Mouse (Mus musculus): ENCODE measurements around the gene Fbp1.
"Not testable (repeated sequence)": the region's sequence is repeated elsewhere in the genome, so short reads cannot be mapped to it uniquely, and the experiment has no call there.

The Fbp1 gene

GRCm38 (mm10) chr13:62887712-62888441 is at the start of gene Fbp1:
TSS of gene Fbp1 (minus strand) at chr13:62888282.
- no peak for DNase-seq (ENCODE audit: low spot score)

DNA sequence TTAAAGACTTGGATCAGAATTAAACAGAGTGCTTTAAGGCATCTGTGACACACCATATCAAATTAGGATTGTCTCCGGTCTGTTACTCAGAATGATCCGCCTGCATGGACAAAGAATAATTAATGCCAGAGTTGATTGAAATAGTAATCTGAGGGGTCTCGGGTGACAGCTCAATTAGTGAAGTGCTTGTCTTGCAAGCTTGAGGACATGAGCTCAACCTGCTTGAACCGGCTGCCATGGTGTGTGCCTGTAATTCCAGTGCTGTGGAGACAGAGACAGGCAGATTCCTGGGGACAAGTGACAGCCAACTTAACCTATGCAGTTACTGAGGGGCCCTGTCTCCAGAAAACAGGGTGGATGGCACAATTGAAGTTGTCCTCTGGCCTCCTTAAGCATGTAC is 44.4 kb upstream of the Fbp1 start:
- DNase-seq (ENCODE audit: low spot score): no peak

GRCm38 (mm10) chr13:62929766-62930389 is 41.8 kb upstream of the Fbp1 start:
- no peak for DNase-seq (ENCODE audit: low spot score)

DNA sequence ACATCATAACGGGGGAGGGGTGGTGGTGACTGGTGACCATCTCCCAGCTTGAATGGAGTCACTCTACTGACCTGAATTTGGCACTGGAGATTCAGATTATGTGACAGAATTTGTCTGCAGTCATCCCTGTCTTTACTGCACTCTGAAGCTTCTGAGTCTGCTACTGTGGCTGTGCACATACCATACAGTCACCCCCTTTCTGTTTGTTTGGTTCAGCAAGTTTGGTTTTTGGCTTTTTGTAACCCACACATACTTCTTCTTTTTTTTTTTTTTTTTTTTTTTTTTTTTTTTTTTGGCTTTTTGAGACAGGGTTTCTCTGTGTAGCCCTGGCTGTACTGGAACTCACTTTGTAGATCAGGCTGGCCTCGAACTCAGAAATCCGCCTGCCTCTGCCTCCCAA is 41.1 kb upstream of the Fbp1 start:
- not testable (repeated sequence) for DNase-seq (ENCODE audit: low spot score)

DNA sequence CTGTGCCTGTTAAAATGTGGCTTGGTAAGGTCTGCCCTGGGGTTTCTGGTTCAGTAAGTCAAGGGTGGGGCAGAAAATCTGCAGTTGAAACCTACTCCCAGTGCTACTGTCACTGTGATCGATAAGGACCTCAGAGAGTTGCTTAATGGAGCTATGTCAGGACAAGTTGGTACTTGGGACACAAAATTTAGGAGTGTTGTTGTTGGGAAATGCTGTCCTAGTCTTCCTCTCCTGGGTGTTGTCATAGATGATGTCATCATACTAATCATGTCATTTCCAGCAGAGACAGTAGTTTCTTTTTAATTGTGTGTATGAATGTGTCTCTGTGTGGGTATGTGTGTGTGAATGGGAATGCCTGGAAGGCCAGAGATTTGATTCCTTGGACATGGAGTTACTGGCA is 39.4 kb upstream of the Fbp1 start:
- no peak for DNase-seq (ENCODE audit: low spot score)

DNA sequence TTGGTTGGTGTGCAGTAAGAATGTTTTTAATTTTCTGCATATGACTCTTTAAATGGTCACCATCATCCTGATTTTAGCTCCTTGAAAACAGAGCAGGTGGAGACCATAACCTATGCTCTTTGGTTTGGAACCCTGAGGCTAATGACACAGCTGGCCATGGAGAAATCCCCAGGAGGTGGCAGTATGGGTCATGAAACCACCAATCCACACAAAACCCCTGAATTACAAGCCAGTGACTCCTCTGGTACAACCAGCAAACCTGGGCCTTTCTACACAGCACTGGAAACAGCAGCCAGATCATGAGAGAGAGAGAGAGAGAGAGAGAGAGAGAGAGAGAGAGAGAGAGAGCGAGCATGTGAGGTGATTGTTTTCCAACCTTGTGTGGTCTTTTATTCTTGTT is 38.4 kb upstream of the Fbp1 start:
- peak; percentile 31 for DNase-seq (ENCODE audit: low spot score)

DNA sequence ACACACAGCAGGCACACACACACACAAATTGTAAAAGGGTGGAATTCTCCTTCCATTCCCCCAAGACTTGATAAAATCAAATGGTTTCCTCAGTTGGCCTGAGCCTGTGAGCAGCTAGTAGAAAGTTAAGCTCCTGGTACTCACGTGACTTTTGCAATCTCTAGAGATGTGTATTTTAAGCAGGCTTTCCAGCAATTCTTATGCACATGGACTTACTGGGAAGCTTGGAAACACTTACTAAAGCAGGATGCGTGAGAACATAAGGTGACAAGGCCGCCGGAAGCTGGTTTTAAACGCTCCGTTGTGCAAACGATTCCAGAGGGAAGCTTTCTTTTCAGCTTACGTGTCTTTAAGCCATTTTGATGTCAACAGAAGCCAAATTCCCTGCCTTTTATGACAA is 35.1 kb upstream of the Fbp1 start:
- DNase-seq (ENCODE audit: low spot score): no peak

- DNase-seq (ENCODE audit: low spot score): no peak
Observed at GRCm38 (mm10) chr13:62922645-62923044, 34.6 kb upstream of the Fbp1 start.

DNA sequence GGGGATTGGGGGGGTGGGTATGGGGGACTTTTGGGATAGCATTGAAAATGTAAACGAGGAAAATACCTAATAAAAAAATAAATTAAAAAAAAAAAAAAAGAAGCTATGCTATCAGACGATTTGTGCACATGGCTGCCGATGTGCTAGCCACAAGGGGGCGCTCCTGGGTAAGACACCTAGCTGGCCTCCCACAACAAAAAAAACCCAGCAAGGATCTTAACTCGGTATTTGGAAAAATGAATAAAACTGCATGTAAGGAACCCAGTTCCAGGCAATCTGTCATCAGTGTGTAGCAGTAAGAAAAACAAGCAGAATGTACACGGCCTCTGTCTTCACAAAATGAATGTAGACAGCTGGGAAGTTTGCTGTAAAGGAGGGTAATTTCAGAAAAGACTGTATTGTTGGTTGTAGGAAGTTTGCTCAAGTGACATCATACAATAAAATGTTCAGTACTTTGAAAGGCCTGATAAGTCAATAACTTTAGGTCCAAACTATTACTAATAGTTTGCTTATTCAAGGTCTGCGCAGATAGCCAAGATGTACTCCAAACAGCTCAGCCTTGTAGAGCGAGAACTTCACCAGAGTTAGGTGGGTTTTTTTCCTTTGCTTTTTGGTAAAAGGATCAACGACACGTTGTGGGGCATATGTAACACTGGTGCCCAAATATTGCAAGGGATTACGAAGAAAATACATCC is 31.7 kb upstream of the Fbp1 start:
- DNase-seq (ENCODE audit: low spot score): peak; percentile 70

DNA sequence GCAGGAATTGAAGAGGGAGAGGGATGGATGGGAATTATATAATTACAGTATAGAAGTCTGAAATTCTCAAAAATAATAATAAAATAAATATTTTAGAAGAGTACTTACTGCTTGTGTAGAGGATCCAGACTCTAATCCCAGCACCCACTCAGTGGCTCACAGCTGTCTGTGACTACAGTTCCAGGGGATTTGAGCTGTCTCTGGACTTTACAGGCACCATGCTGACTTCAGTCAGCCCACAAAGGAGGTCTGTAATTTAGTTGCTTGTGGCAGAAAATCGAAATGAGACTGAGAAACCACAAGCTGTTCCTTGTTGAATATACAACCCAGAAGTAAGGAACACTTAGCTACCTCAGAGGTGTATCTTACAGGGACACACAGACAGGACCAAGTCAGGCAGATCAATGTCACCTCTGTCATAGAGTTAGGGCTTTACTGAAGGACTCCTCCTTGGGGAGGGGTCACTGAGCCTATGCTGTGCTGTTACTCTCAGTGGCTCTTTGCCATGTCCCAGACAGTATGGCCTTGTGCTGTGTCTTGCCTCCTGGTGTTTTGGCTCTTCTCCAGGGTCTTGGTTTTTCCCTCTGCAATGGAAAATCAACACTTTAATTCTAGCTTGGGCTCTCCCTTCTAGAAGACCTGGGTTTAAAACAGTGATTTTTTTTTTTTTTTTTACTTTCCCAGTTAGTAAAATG is 29.5 kb upstream of the Fbp1 start:
- DNase-seq (ENCODE audit: low spot score): no peak

- DNase-seq (ENCODE audit: low spot score): no peak
Observed at GRCm38 (mm10) chr13:62916675-62917074, 28.6 kb upstream of the Fbp1 start.

- DNase-seq (ENCODE audit: low spot score): no peak
Observed at GRCm38 (mm10) chr13:62911575-62911974, 23.5 kb upstream of the Fbp1 start.

DNA sequence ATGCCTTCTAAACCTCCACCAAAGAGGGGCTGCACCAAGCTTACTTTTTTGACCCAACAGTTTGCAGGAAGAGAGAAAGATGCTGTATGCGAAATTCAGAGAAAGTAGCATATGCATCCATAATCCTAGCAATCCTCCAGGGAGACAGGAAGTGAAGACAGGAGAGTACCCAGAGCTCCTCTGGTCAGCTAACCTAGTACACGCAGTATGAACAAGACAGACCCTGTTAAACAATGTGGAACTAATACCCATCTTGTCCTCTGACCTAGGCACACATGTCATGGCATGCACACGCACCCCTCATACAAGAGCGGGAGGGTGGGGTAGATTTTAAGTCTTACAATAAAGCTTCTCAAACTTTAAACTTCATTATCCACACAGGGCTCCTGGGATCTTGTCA is 22.1 kb upstream of the Fbp1 start:
- DNase-seq (ENCODE audit: low spot score): no peak

DNA sequence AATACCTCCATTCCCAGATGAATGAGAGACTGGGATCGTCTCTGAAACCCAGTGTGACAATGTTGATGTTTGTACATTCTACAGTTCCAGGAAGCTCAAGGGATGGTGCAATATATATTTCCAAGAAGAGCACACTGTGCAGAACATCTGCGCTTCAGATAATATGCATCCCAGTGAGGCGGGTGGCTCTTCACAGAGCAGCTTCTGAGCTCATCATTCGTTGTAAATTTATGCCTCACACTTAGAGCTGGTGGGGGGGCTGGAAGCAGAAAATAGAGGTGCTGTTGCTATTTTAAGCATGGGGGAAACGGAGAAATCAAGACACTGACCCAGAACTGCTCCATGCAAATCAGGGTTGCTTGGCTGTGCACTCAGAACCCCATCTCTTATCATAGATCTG is 21.7 kb upstream of the Fbp1 start:
- DNase-seq (ENCODE audit: low spot score): no peak

DNA sequence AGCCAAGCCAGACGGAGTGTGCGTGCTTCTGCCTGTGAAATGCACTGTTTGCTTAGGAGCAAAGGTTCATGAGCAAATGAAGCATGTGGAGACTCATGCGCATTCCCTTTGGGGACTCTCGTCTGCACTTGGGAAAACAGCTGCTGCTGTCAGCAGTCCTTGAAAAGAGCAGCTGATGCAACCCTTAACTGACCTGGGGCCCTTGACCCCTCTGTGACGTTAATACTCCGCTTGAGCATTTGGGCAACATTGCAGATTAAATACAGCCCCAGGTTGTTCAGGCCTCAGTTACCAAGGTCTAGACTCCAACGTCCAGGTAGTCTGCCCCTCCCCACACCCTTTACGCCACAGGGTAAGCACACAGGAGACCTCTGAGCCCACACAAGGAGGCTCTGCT is 20.1 kb upstream of the Fbp1 start:
- DNase-seq (ENCODE audit: low spot score): no peak

- DNase-seq (ENCODE audit: low spot score): no peak
Observed at GRCm38 (mm10) chr13:62907527-62908162, 19.6 kb upstream of the Fbp1 start.

DNA sequence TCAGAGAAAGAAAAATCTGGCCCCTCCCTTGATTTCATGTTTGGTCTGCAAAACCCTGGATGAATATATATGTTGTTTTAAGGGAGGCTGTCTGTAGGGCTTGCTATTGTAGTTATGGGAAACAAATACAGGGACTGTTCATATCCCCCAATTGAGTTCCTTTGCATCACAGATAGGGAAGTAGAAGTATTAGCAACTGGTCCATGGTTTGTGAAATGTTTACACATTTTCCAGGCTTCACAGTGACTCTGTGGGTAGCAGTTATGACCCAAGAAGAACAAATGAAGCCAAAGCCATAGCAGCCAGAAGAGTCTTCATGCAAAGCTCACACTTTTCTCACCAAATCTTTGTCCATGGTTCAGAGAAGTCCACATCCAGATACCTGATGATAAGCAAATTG is 13.1 kb upstream of the Fbp1 start:
- DNase-seq (ENCODE audit: low spot score): no peak

GRCm38 (mm10) chr13:62897927-62898646 is 10.0 kb upstream of the Fbp1 start:
- no peak for DNase-seq (ENCODE audit: low spot score)

- DNase-seq (ENCODE audit: low spot score): no peak
Observed at GRCm38 (mm10) chr13:62893044-62893842, 5.2 kb upstream of the Fbp1 start.

DNA sequence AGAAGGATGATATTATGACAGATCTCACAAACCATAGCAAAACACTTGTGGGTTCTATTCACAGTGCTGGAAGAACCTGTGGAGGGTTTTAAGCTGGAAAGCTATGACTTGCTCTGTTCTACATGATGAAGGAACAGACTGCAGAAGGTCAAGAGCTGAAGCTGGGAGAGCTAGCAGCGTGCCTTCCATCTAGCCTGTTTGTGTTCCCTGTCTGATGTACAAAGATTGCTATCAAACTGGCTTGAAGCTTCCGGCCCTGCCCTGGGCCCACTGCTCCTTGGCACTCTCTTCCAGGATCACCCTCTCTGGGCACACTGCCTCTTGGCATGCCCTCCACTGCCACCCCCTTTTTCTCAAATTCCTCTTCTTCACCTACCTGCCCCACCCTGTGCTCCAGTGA is 1.2 kb upstream of the Fbp1 start:
- no peak for DNase-seq (ENCODE audit: low spot score)

GRCm38 (mm10) chr13:62884536-62884935 is 3.5 kb downstream of the Fbp1 start:
- no peak for DNase-seq (ENCODE audit: low spot score)

Measured in ovary, postnatal 14 days (tissue).